Mouse (Mus musculus) gonadal fat pad, adult 2 months (tissue): Measurements from ENCODE around the gene Wnk4. TPM values are rescaled to one million over a fixed set of nuclear protein-coding genes. Genes with fewer than 3 reads are reported as not detected.

Experiments
- DNase-seq: peaks from one replicate; pipeline ENCODE4 v3.0.0-alpha.2; 2012; ENCODE audit warnings: low read depth
- polyA plus RNA-seq: library from polyadenylated mRNA; depleted of rRNA; stranded (reverse); fragments of >200 nt; gene quantifications from 2 replicates; pipeline ENCODE4 v1.2.3, GENCODE M21; 2012

The Wnk4 gene
- polyA plus RNA-seq, 1 experiment = 9.5 TPM

GRCm38 (mm10) chr11:101245071-101245470, 15.3 kb upstream of the Wnk4 start:
- no peak for DNase-seq

GRCm38 (mm10) chr11:101245855-101246701, 14.3 kb upstream of the Wnk4 start, which contains the start of gene Ramp2:
TSS of gene Ramp2 (plus strand) at chr11:101246028.
- DNase-seq = no peak

- no peak for DNase-seq
Observed at GRCm38 (mm10) chr11:101246702-101247012, 13.7 kb upstream of the Wnk4 start.

- DNase-seq = no peak
Observed at GRCm38 (mm10) chr11:101247521-101248030, 12.8 kb upstream of the Wnk4 start.

GRCm38 (mm10) chr11:101248258-101248994, 11.9 kb upstream of the Wnk4 start:
- no peak for DNase-seq

- DNase-seq = no peak
Observed at GRCm38 (mm10) chr11:101251031-101251430, 9.3 kb upstream of the Wnk4 start.

- DNase-seq = no peak
Observed at GRCm38 (mm10) chr11:101252941-101253340, 7.4 kb upstream of the Wnk4 start.

GRCm38 (mm10) chr11:101253613-101254389, 6.6 kb upstream of the Wnk4 start, which contains the start of gene Vps25:
TSS of gene Vps25 (plus strand) at chr11:101253707.
- DNase-seq = no peak

- DNase-seq = no peak
Observed at GRCm38 (mm10) chr11:101255826-101256775, 4.3 kb upstream of the Wnk4 start.

- no peak for DNase-seq
Observed at GRCm38 (mm10) chr11:101259261-101259712, 1.1 kb upstream of the Wnk4 start.

- DNase-seq = no peak
Observed at GRCm38 (mm10) chr11:101260826-101261380, 536 bp downstream of the Wnk4 start.

GRCm38 (mm10) chr11:101262272-101262967, 2.1 kb downstream of the Wnk4 start:
- DNase-seq = no peak

GRCm38 (mm10) chr11:101263138-101263988, 3.0 kb downstream of the Wnk4 start:
- DNase-seq = no peak

GRCm38 (mm10) chr11:101263989-101264280, 3.6 kb downstream of the Wnk4 start:
- no peak for DNase-seq

GRCm38 (mm10) chr11:101264954-101265471, 4.6 kb downstream of the Wnk4 start:
- DNase-seq = no peak

- DNase-seq = no peak
Observed at GRCm38 (mm10) chr11:101265906-101266305, 5.5 kb downstream of the Wnk4 start.

GRCm38 (mm10) chr11:101269577-101270116, 9.3 kb downstream of the Wnk4 start:
- DNase-seq = no peak

GRCm38 (mm10) chr11:101272446-101272845, 12.1 kb downstream of the Wnk4 start:
- no peak for DNase-seq
